Mouse (Mus musculus) ES-E14 (cell line): ENCODE measurements around the gene Inka1.

ENCODE experiments used
- CHD2 ChIP-seq: IDR thresholded peaks from 2 replicates; pipeline ENCODE4 v1.6.1; 2014; ENCODE audit warnings: mild to moderate bottlenecking, low read depth, low read length, inconsistent platforms
- MAFK ChIP-seq: IDR thresholded peaks from 2 replicates; pipeline ENCODE4 v1.6.1; 2014; ENCODE audit warnings: mild to moderate bottlenecking, low read depth, low read length, inconsistent platforms; ENCODE audit not compliant: insufficient read depth
- ZC3H11A ChIP-seq: IDR thresholded peaks from 2 replicates; pipeline ENCODE4 v1.6.1; 2012; ENCODE audit warnings: low read depth, mild to moderate bottlenecking, inconsistent platforms, low read length, borderline replicate concordance
- ZNF384 ChIP-seq: IDR thresholded peaks from 2 replicates; pipeline ENCODE4 v1.6.1; 2012; ENCODE audit warnings: low read depth, low read length, inconsistent platforms

DNA sequence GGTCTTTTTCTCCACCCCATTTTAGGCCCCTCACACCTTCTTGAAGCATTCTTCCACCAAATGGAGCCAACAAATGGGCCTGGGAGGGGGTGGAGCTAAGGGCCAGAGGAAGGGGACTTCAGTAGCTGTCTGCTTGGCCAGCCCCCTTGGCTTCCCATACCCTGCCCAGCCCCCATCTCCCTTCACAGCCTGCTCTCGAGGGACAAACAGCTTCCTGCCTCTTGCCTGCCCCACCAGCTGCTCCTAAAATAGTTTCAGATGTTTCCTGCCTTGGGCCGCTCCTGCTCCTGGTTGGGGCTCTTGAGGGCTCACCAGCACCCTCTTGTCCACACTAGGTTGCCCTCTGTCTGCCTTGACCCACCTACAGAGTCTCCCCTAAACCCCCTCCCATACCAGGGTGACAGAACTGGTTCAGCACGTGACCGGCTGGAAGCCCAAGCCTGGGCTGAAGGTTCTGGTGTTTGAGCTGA is 2.2 kb downstream of the Inka1 start:
- TF ChIP-seq CHD2: no peak
- TF ChIP-seq ZC3H11A: no peak
- TF ChIP-seq ZNF384: no peak
- no peak for TF ChIP-seq MAFK
